Mouse (Mus musculus) adrenal gland, adult 18-20 months (tissue): ENCODE data around the gene Prn. TPM values are rescaled to one million over a fixed set of nuclear protein-coding genes. Genes with fewer than 3 reads are reported as not detected.

Source experiments
- DNase-seq, 2 experiments: peaks; one replicate each; pipeline ENCODE4 v3.0.0; 2021 to 2022; ENCODE audit warnings: low spot score in 2 of 2
- total RNA-seq, 2 experiments: library from RNA; stranded (reverse); gene quantifications; 1 replicate in 1 of 2; 2 replicates in 1 of 2; pipeline ENCODE4 v1.2.3; 2021

Gene Prn
- total RNA-seq, 2 experiments from 2014 or later, result not detected

GRCm38 (mm10) chr2:131993151-131993550 lies 83.4 kb downstream of the Prn start:
- peak in 1 of 2 experiments; percentile 13 for DNase-seq

GRCm38 (mm10) chr2:131993563-131994088 lies 83.9 kb downstream of the Prn start:
- no peak for DNase-seq

GRCm38 (mm10) chr2:131994971-131995370 lies 85.2 kb downstream of the Prn start:
- no peak for DNase-seq

GRCm38 (mm10) chr2:131995742-131996141 lies 86.0 kb downstream of the Prn start:
- no peak for DNase-seq

GRCm38 (mm10) chr2:131996369-131996768 lies 86.6 kb downstream of the Prn start:
- DNase-seq, result no peak

- DNase-seq, result no peak
Measured at GRCm38 (mm10) chr2:131997356-131997755, 87.6 kb downstream of the Prn start.

GRCm38 (mm10) chr2:132001696-132002334 lies 92.1 kb downstream of the Prn start:
- no peak for DNase-seq

- no peak for DNase-seq
Measured at GRCm38 (mm10) chr2:132003916-132004315, 94.2 kb downstream of the Prn start.

GRCm38 (mm10) chr2:132004495-132005136 lies 94.9 kb downstream of the Prn start:
- DNase-seq, result no peak

GRCm38 (mm10) chr2:132005445-132005844 lies 95.7 kb downstream of the Prn start:
- no peak for DNase-seq

Other genes with a start within 250 kb of the Prn start
- gene Erv3, start 50.2 kb upstream of the Prn start, total RNA-seq, result not detected
- 100 to 1,000 TPM in 1 of 2 experiments, 10 to 100 TPM in 1; 99.2 to 163 TPM for gene Prnp, start within 50 bp of the Prn start, total RNA-seq
- gene Prnd, start 40.9 kb downstream of the Prn start, total RNA-seq, result under 1 TPM in 1 of 2 experiments, not detected in 1; 0.67 TPM
- 10 to 100 TPM; 11.1 to 19.0 TPM for gene Rassf2, start 120.3 kb downstream of the Prn start, total RNA-seq
- 100 to 1,000 TPM; 239 to 346 TPM for gene Slc23a2, start 235.2 kb downstream of the Prn start, total RNA-seq